Mouse (Mus musculus) liver, embryonic 16.5 days (tissue): Measurements from ENCODE around the gene Dhrs3. TPM values are rescaled to one million over a fixed set of nuclear protein-coding genes. Genes with fewer than 3 reads are reported as not detected.
A peak's percentile ranks its signal among the peaks of the same experiment; 100 is the strongest.

Source experiments
- ATAC-seq: fragments of 200-750 bp; cut with Nextera tagmentation; 2 replicates; pipeline ENCODE4 v1.8.0; 2017; ENCODE audit warnings: low read depth, mild to moderate bottlenecking, moderate number of reproducible peaks, moderate library complexity
- H3K27ac ChIP-seq: fragments of 300-500 bp; sonication (generic); 2 replicates; pipeline ENCODE4 v1.5.1; 2014; ENCODE audit warnings: mild to moderate bottlenecking, low read length
- H3K27me3 ChIP-seq: fragments of 300-500 bp; sonication (generic); 2 replicates; pipeline ENCODE4 v1.6.1; 2014; ENCODE audit warnings: low read depth, low read length, mixed read lengths; ENCODE audit not compliant: control insufficient read depth, insufficient read depth
- H3K36me3 ChIP-seq: fragments of 300-500 bp; sonication (generic); 2 replicates; pipeline ENCODE4 v1.6.1; 2014; ENCODE audit warnings: mild to moderate bottlenecking; ENCODE audit not compliant: control insufficient read depth, insufficient read depth
- H3K4me1 ChIP-seq: fragments of 300-500 bp; sonication (generic); 2 replicates; pipeline ENCODE4 v1.6.1; 2014; ENCODE audit warnings: low read depth, low read length, mixed read lengths; ENCODE audit not compliant: control insufficient read depth
- H3K4me2 ChIP-seq: fragments of 300-500 bp; sonication (generic); 2 replicates; pipeline ENCODE4 v1.6.1; 2014; ENCODE audit warnings: low read depth, low read length, mixed read lengths
- H3K4me3 ChIP-seq: fragments of 300-500 bp; sonication (generic); 2 replicates; pipeline ENCODE4 v1.5.1; 2014; ENCODE audit warnings: low read depth, mild to moderate bottlenecking, low read length
- H3K9ac ChIP-seq: fragments of 300-500 bp; sonication (generic); 2 replicates; pipeline ENCODE4 v1.6.1; 2014; ENCODE audit warnings: low read depth, low read length
- H3K9me3 ChIP-seq: fragments of 300-500 bp; sonication (generic); replicated peaks from 2 replicates; pipeline ENCODE4 v1.6.1; 2016; ENCODE audit warnings: low read length; ENCODE audit not compliant: control insufficient read depth
- WGBS: fragments of 180-500 bp; shearing (Covaris S2); extraction: QIAGEN DNeasy Blood & Tissue Kit; methylation state at CpG from one replicate; pipeline ENCODE4 v1.1.7; 2014; ENCODE audit not compliant: insufficient replicate concordance; 5-methylcytosine and 5-hydroxymethylcytosine counted together
- polyA plus RNA-seq: library from polyadenylated mRNA; unstranded; fragments of >200 nt; fragmentation: Nextera tagmentation; extraction: Ambion mirVana; gene quantifications from 2 replicates; pipeline ENCODE4 v1.2.1, GENCODE M21; 2015

The Dhrs3 gene
- polyA plus RNA-seq, 1 experiment from 2014 or later: 39.2 TPM

- H3K9me3 ChIP-seq: no peaks in the 10 kb centered on the region
- no peak for ATAC-seq
- peaks cover 3% of the 10 kb centered on the region; the same call in 1 of the 2 replicates for H3K4me1 ChIP-seq
- H3K36me3 ChIP-seq: peaks cover 12% of the 10 kb centered on the region
- no peak overlapping the region for H3K4me3 ChIP-seq
- no peaks in the 10 kb centered on the region for H3K27me3 ChIP-seq
- no peak overlapping the region for H3K9ac ChIP-seq
- 83% methylated on average over 10 of the region's 10 CpGs for WGBS
- no peak overlapping the region for H3K27ac ChIP-seq
- H3K4me2 ChIP-seq: no peak overlapping the region
Observed at GRCm38 (mm10) chr4:144918501-144918900, 25.9 kb downstream of the Dhrs3 start.

DNA sequence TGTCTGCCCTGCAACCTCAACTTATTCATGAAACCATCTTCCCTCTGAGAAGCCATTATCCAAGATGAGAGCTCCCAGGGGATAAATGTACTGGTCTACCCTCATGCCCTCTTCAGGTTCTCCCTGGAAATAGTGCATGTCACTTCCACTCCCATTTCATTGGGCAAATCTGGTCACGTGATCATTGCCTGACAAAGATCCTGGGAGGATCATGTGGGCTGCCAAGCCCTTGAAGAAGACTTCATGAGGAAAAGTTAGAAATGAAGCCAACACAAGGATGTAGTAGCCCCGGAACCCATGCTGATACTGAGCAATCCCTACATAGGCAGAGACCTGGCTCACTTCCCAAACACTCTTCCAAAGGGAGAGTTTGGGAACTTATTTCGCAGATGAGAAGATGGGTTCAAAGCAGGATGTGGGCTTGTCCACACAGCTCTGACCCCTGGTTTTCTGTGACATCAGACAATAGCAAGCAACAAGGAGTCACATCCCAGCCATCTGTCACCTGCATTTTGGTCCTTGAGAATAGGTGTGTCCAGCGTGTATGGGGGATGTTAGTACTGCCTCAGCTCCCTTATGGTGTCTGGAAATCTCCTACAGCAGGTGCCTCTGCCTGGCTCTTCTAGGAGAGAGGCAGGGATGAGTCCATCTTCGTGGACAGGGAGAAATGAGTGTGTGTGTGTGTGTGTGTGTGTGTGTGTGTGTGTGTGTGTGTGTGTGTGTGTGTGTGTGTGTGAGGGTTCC lies 36.2 kb downstream of the Dhrs3 start:
- no peak for ATAC-seq
- H3K9me3 ChIP-seq: no peaks in the 10 kb centered on the region
- 60% methylated on average over 5 of the region's 5 CpGs for WGBS

GRCm38 (mm10) chr4:144929811-144930221 lies 37.2 kb downstream of the Dhrs3 start:
- Histone ChIP-seq H3K9me3 (no peaks in the 10 kb centered on the region), H3K27me3 (no peaks in the 10 kb centered on the region), H3K9ac (no peak overlapping the region), H3K36me3 (peaks cover 3% of the 10 kb centered on the region; the same call in 1 of the 2 replicates), H3K4me3 (no peak overlapping the region), H3K4me2 (no peak overlapping the region), H3K27ac (no peak overlapping the region), H3K4me1 (peaks cover 4% of the 10 kb centered on the region)
- ATAC-seq: no peak
- WGBS: 64% methylated on average over 1 of the region's 1 CpGs

More for the DNA sequence above, 36.2 kb downstream of the Dhrs3 start:
- peaks cover 5% of the 10 kb centered on the region; the same call in 1 of the 2 replicates for H3K36me3 ChIP-seq
- H3K27ac ChIP-seq: no peak overlapping the region
- no peak overlapping the region for H3K9ac ChIP-seq
- H3K4me2 ChIP-seq: no peak overlapping the region
- H3K4me3 ChIP-seq: no peak overlapping the region
- H3K27me3 ChIP-seq: no peaks in the 10 kb centered on the region
- H3K4me1 ChIP-seq: peaks cover 4% of the 10 kb centered on the region

DNA sequence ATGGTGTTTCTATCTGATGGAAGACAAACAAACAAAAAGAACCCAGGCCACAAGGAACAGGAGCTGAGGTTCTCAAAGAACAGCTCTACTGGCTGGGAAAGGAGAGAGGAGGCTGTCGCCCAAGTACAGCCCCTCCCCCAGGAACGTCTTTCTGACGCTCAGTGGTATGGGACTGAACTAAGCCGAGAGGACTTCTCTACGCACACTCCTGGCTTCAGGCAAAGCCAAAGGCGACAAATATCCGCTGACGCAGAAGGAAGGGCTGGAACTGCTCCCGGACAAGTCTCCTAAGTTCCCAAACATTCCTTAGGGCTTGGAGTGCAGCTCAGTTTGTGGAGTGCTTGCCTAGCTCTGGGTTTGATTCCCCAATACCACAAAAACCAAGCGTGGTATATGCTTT lies 37.7 kb downstream of the Dhrs3 start:
- no peaks in the 10 kb centered on the region for H3K9me3 ChIP-seq

DNA sequence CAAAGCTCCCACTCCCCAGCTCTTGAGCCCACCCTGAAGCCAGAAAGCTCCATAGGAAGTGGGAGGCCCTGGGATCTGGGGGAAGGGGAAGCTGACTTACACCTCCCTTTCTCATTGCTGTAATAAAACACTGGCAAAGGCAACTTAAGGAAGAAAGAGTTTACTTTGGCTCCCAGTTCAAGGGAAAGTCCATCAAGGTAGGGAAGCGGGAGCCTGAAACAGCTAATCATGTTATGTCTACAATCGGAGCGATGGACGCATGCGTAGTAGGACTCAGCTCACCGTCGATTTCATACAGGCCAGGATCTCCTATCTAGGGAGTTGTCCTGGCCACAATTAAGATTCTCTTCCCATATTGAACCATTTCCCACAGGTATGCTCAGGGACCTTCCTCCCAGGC lies 38.5 kb downstream of the Dhrs3 start:
- no peak for ATAC-seq
- Histone ChIP-seq H3K4me3 (no peak overlapping the region), H3K4me2 (no peak overlapping the region), H3K9me3 (no peaks in the 10 kb centered on the region), H3K27ac (no peak overlapping the region), H3K9ac (no peak overlapping the region), H3K36me3 (peaks cover 3% of the 10 kb centered on the region; the same call in 1 of the 2 replicates), H3K27me3 (no peaks in the 10 kb centered on the region), H3K4me1 (peaks cover 4% of the 10 kb centered on the region)
- 86% methylated on average over 7 of the region's 7 CpGs for WGBS

More for the DNA sequence above, 37.7 kb downstream of the Dhrs3 start:
- Histone ChIP-seq H3K4me1 (peaks cover 4% of the 10 kb centered on the region), H3K4me3 (no peak overlapping the region), H3K9ac (no peak overlapping the region), H3K27me3 (no peaks in the 10 kb centered on the region), H3K4me2 (no peak overlapping the region), H3K36me3 (peaks cover 3% of the 10 kb centered on the region; the same call in 1 of the 2 replicates), H3K27ac (no peak overlapping the region)
- peak; percentile 44 for ATAC-seq
- WGBS: 17% methylated on average over 10 of the region's 10 CpGs

DNA sequence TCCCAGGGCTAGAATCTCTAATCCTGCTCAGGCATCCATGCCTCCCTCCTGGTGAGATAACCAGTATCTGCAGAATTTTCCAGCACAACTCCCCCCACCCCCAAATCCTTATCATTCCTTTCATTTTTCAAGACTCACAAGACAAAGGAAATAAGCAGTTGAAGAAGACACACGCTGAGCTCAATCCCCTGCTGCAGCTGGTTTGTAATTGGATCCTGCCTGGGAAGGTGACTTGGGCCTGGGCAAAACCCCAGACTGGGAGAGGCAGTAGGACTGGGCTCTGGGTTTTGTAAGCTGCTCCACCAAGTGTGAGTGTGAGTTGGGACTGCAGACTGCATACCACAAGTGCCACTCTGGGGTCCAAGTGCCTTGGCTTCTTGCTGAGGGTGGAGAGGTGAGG lies 41.9 kb downstream of the Dhrs3 start:
- 41% methylated on average over 1 of the region's 1 CpGs for WGBS
- Histone ChIP-seq H3K27ac (no peak overlapping the region), H3K4me3 (no peak overlapping the region), H3K36me3 (no peaks in the 10 kb centered on the region), H3K4me1 (peaks cover 4% of the 10 kb centered on the region), H3K9me3 (no peaks in the 10 kb centered on the region), H3K4me2 (no peak overlapping the region), H3K27me3 (no peaks in the 10 kb centered on the region), H3K9ac (no peak overlapping the region)
- no peak for ATAC-seq

DNA sequence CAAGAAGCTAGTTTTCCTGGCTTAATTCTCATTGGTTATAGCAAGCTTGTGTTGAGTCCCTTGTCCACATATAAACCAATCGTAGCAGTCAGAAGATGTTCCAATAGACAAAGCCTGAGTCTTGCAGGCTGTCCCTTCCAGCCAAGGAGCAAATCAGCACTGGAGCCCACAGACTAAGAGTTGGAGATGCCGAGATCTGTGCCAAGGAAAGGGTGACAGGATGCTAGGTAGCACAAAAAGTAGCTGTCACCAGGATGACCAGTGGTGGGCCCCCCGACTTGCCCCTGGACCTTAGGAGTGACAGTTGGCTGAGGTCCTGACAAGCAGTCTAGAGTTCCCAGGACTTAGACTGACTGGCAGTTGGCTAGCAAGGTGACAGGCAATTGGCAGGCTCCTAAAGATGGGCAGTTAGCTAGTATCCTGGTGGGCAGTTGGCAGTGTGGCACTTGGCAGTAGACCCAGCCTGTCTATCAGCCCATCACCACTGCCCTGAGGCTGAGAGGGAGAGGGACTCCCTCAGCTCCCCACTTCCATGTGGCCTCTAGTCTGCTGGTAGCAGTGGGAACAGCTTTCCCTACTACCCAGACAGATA lies 44.0 kb downstream of the Dhrs3 start:
- H3K27ac ChIP-seq: no peak overlapping the region
- ATAC-seq: no peak
- H3K4me2 ChIP-seq: no peak overlapping the region
- no peaks in the 10 kb centered on the region; the same call in 1 of the 2 replicates for H3K4me1 ChIP-seq
- no peak overlapping the region for H3K4me3 ChIP-seq
- no peaks in the 10 kb centered on the region for H3K9me3 ChIP-seq
- no peaks in the 10 kb centered on the region for H3K36me3 ChIP-seq
- H3K9ac ChIP-seq: no peak overlapping the region
- no peaks in the 10 kb centered on the region for H3K27me3 ChIP-seq
- WGBS: 61% methylated on average over 3 of the region's 3 CpGs

GRCm38 (mm10) chr4:144939847-144940411 lies 47.3 kb downstream of the Dhrs3 start:
- no peak for ATAC-seq
- H3K27me3 ChIP-seq: no peaks in the 10 kb centered on the region
- no peaks in the 10 kb centered on the region; the same call in 1 of the 2 replicates for H3K4me1 ChIP-seq
- no peaks in the 10 kb centered on the region for H3K36me3 ChIP-seq
- 68% methylated on average over 4 of the region's 4 CpGs for WGBS
- H3K9me3 ChIP-seq: no peaks in the 10 kb centered on the region
- no peak overlapping the region for H3K27ac ChIP-seq
- H3K4me3 ChIP-seq: no peak overlapping the region
- H3K9ac ChIP-seq: no peak overlapping the region
- H3K4me2 ChIP-seq: no peak overlapping the region
